20 mouse cellular contexts compared by ENCODE assay signal in the genomic region with DNA sequence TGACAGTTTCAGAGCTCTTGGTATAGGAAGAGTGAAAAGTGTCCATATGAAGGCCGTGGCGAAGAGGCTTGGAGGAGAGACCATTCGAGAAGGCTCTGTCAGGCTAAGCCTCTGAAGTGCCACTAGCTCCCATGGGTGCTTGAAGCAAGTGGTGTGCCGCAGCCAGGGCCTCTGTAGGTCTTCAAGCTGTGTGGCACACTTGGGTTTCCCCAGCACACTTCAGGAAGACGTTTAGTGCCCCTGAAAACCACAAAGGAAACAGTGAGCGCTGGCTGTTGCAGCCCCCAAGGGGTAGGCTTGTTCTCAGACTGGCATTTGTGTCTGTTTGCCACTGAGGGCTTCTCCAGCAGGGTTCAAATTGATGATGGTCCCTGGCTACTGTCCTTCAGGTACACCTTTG.
A peak's percentile ranks its signal among the peaks of the same experiment; 100 is the strongest.
DNase-seq lines count a peak whose midpoint lies in the region; ATAC-seq lines count a peak whose summit lies in the region.
"Had no signal": no experiment of that assay in that cellular context is flagged by ENCODE, and none has a peak within 500 bp of the region (broad histone marks: within the 10 kb centered on the region; RNA-seq: fewer than 3 reads in every experiment).

No protein-coding gene starts in this region.

- H3K27ac ChIP-seq in hindbrain, embryonic 10.5 days = peak overlapping the region; percentile 72; the same call in 1 of the 2 replicates
- H3K27ac ChIP-seq in hindbrain, embryonic 11.5 days (ENCODE audit: low read depth, low read length) = no peak overlapping the region
- H3K27ac ChIP-seq in forebrain, embryonic 11.5 days (ENCODE audit: low read depth, low read length) = no peak overlapping the region
- H3K27ac ChIP-seq: embryonic facial prominence, embryonic 12.5 days; forebrain, embryonic 12.5 days; hindbrain, embryonic 15.5 days had no signal

- no peak for ATAC-seq in hindbrain, embryonic 11.5 days (ENCODE audit: low FRiP score)
- ATAC-seq in common myeloid progenitor, adult 5-6 weeks (replicated peaks; ENCODE audit: low read depth, poor library complexity, severe bottlenecking) = peak; percentile 69
- peak; percentile 63 for ATAC-seq in megakaryocyte progenitor cell, adult 5-6 weeks (replicated peaks; ENCODE audit: poor library complexity)
- ATAC-seq in forebrain, embryonic 11.5 days (replicated peaks; ENCODE audit: low FRiP score) = no peak
- ATAC-seq: activated CD4-positive, CD25-positive, alpha-beta regulatory T cell, adult 4 months; forebrain, embryonic 16.5 days; Patski had no signal

- H3K9me3 ChIP-seq in hindbrain, embryonic 10.5 days = no peaks in the 10 kb centered on the region
- no peaks in the 10 kb centered on the region for H3K9me3 ChIP-seq in hindbrain, embryonic 11.5 days (ENCODE audit: control insufficient read depth, low read length)
- no peaks in the 10 kb centered on the region for H3K9me3 ChIP-seq in forebrain, embryonic 11.5 days (ENCODE audit: control insufficient read depth, low read length)
- H3K9me3 ChIP-seq: embryonic facial prominence, embryonic 12.5 days; forebrain, embryonic 12.5 days; heart, embryonic 12.5 days; hindbrain, embryonic 15.5 days had no signal

- 0 out of 2 replicates have a peak, but pooled peaks cover 8% of the 10 kb centered on the region for H3K27me3 ChIP-seq in hindbrain, embryonic 10.5 days (ENCODE audit: insufficient read depth, poor library complexity, severe bottlenecking)
- H3K27me3 ChIP-seq in hindbrain, embryonic 11.5 days (ENCODE audit: control insufficient read depth, insufficient read depth, low read length) = no peaks in the 10 kb centered on the region
- no peaks in the 10 kb centered on the region for H3K27me3 ChIP-seq in forebrain, embryonic 11.5 days (ENCODE audit: control insufficient read depth, insufficient read depth, low read length)
- H3K27me3 ChIP-seq: embryonic facial prominence, embryonic 12.5 days; heart, embryonic 12.5 days; hindbrain, embryonic 15.5 days; Patski had no signal

- 85% methylated on average over 6 of the region's 6 CpGs for WGBS in hindbrain, embryonic 10.5 days
- 91% methylated on average over 6 of the region's 6 CpGs for WGBS in hindbrain, embryonic 11.5 days
- 91% methylated on average over 6 of the region's 6 CpGs for WGBS in forebrain, embryonic 11.5 days

- no peak for DNase-seq in hindbrain, embryonic 10.5 days (ENCODE audit: low spot score)
- DNase-seq in hindbrain, embryonic 11.5 days (ENCODE audit: low spot score) = no peak
- DNase-seq in thymus, postnatal 36 days = peak; percentile 10 to 26
- no peak for DNase-seq in forebrain, embryonic 11.5 days (ENCODE audit: low spot score)
- DNase-seq in adrenal gland, postnatal 10 days = no peak
- no peak for DNase-seq in kidney, postnatal 36 days
- DNase-seq: adrenal gland, adult 2 months; cerebellum, adult 11 months; cerebellum, adult 8-10 months; cerebellum, postnatal 14 days; gastrocnemius, postnatal 10 days had no signal

- peaks cover 54% of the 10 kb centered on the region for H3K4me1 ChIP-seq in hindbrain, embryonic 10.5 days (replicated peaks)
- peaks cover 6% of the 10 kb centered on the region; the same call in 1 of the 2 replicates for H3K4me1 ChIP-seq in hindbrain, embryonic 11.5 days (replicated peaks; ENCODE audit: control insufficient read depth, insufficient read depth, low read length)
- peaks cover 11% of the 10 kb centered on the region for H3K4me1 ChIP-seq in forebrain, embryonic 11.5 days (replicated peaks; ENCODE audit: control insufficient read depth, insufficient read depth, low read length)
- H3K4me1 ChIP-seq: heart, embryonic 12.5 days had no signal

- no peak overlapping the region for H3K9ac ChIP-seq in hindbrain, embryonic 11.5 days (ENCODE audit: low read depth, low read length)
- no peak overlapping the region for H3K9ac ChIP-seq in forebrain, embryonic 11.5 days (ENCODE audit: low read length)
- H3K9ac ChIP-seq: embryonic facial prominence, embryonic 12.5 days; forebrain, embryonic 12.5 days; heart, embryonic 12.5 days; hindbrain, embryonic 15.5 days had no signal

- H3K36me3 ChIP-seq in hindbrain, embryonic 10.5 days = no peaks in the 10 kb centered on the region
- H3K36me3 ChIP-seq in hindbrain, embryonic 11.5 days (ENCODE audit: control insufficient read depth, insufficient read depth, low read length) = no peaks in the 10 kb centered on the region
- H3K36me3 ChIP-seq in forebrain, embryonic 11.5 days (ENCODE audit: control insufficient read depth, insufficient read depth, low read length) = no peaks in the 10 kb centered on the region
- H3K36me3 ChIP-seq: embryonic facial prominence, embryonic 12.5 days; forebrain, embryonic 12.5 days; heart, embryonic 12.5 days; hindbrain, embryonic 15.5 days had no signal

- H3K4me3 ChIP-seq in hindbrain, embryonic 10.5 days = no peak overlapping the region
- H3K4me3 ChIP-seq in hindbrain, embryonic 11.5 days (ENCODE audit: low read depth, low read length) = no peak overlapping the region
- no peak overlapping the region for H3K4me3 ChIP-seq in forebrain, embryonic 11.5 days (ENCODE audit: low read depth, low read length)
- H3K4me3 ChIP-seq: embryonic facial prominence, embryonic 12.5 days; forebrain, embryonic 12.5 days; heart, embryonic 12.5 days; hindbrain, embryonic 15.5 days had no signal

- no peak overlapping the region for H3K4me2 ChIP-seq in hindbrain, embryonic 11.5 days (replicated peaks; ENCODE audit: low read depth, low read length)
- H3K4me2 ChIP-seq in forebrain, embryonic 11.5 days (ENCODE audit: low read depth, low read length, severe bottlenecking) = no peak overlapping the region
- H3K4me2 ChIP-seq: embryonic facial prominence, embryonic 12.5 days; forebrain, embryonic 12.5 days; heart, embryonic 12.5 days; hindbrain, embryonic 15.5 days had no signal

Comparison
In these comparisons a context has a peak if more than half of its experiments do, and no peak if none do; other contexts are left out.
1. DNase-seq: peak in thymus, postnatal 36 days (2 of 2); none in hindbrain, embryonic 10.5 days (single experiment), hindbrain, embryonic 11.5 days (single experiment), forebrain, embryonic 11.5 days (single experiment), adrenal gland, postnatal 10 days (single experiment) and kidney, postnatal 36 days (0 of 2).
2. ATAC-seq: peak in common myeloid progenitor, adult 5-6 weeks (single experiment) and megakaryocyte progenitor cell, adult 5-6 weeks (single experiment); none in hindbrain, embryonic 11.5 days (single experiment) and forebrain, embryonic 11.5 days (single experiment).